Mouse (Mus musculus) cerebellum, adult 8-10 months (tissue): ENCODE data around the gene Sytl2.

Source experiments
- DNase-seq: peaks from one replicate; pipeline ENCODE4 v3.0.0; 2022

The Sytl2 gene

GRCm38 (mm10) chr7:90372804-90373203 lies 70.8 kb downstream of the Sytl2 start:
- no peak for DNase-seq

- no peak for DNase-seq
Measured at GRCm38 (mm10) chr7:90384411-90384810, 82.4 kb downstream of the Sytl2 start.

- DNase-seq: no peak
Measured at GRCm38 (mm10) chr7:90386885-90387459, 84.9 kb downstream of the Sytl2 start.

GRCm38 (mm10) chr7:90389765-90390164 lies 87.7 kb downstream of the Sytl2 start:
- no peak for DNase-seq

GRCm38 (mm10) chr7:90395073-90395472 lies 93.0 kb downstream of the Sytl2 start:
- DNase-seq: no peak

GRCm38 (mm10) chr7:90395928-90396327 lies 93.9 kb downstream of the Sytl2 start:
- no peak for DNase-seq

- DNase-seq: peak; percentile 66
Measured at GRCm38 (mm10) chr7:90409934-90410333, 107.9 kb downstream of the Sytl2 start.

GRCm38 (mm10) chr7:90426020-90427001 lies 124.3 kb downstream of the Sytl2 start, which contains the start of gene Ccdc89:
Ccdc89 (plus strand) TSS chr7:90426577.
- DNase-seq: peak; percentile 78

GRCm38 (mm10) chr7:90427006-90427405 lies 125.0 kb downstream of the Sytl2 start:
- DNase-seq: peak; percentile 30

- DNase-seq: no peak
Measured at GRCm38 (mm10) chr7:90432221-90432620, 130.2 kb downstream of the Sytl2 start.

GRCm38 (mm10) chr7:90440044-90440443 lies 138.0 kb downstream of the Sytl2 start:
- no peak for DNase-seq

GRCm38 (mm10) chr7:90442070-90442469 lies 140.0 kb downstream of the Sytl2 start:
- DNase-seq: no peak

GRCm38 (mm10) chr7:90442518-90443080 lies 140.5 kb downstream of the Sytl2 start, which contains the start of gene Crebzf:
Crebzf (plus strand) TSS chr7:90442729.
- DNase-seq: peak; percentile 92

- DNase-seq: peak; percentile 75
Measured at GRCm38 (mm10) chr7:90443101-90444091, 141.3 kb downstream of the Sytl2 start.

GRCm38 (mm10) chr7:90444206-90444605 lies 142.2 kb downstream of the Sytl2 start:
- no peak for DNase-seq

- no peak for DNase-seq
Measured at GRCm38 (mm10) chr7:90456149-90456844, 154.2 kb downstream of the Sytl2 start.

- DNase-seq: peak; percentile 77
Measured at GRCm38 (mm10) chr7:90456845-90457468, 154.9 kb downstream of the Sytl2 start, which contains the start of gene Tmem126a. Tmem126a (minus strand) TSS chr7:90457229.

- peak; percentile 38 for DNase-seq
Measured at GRCm38 (mm10) chr7:90457517-90457916, 155.5 kb downstream of the Sytl2 start.
